Mouse (Mus musculus) yolk sac, embryonic 10.5 days (tissue): ENCODE measurements around the gene Fcrl5.

Experiments used
- DNase-seq: peaks from one replicate; pipeline ENCODE4 v3.0.0-alpha.2; 2017; ENCODE audit warnings: low spot score

The Fcrl5 gene

DNA sequence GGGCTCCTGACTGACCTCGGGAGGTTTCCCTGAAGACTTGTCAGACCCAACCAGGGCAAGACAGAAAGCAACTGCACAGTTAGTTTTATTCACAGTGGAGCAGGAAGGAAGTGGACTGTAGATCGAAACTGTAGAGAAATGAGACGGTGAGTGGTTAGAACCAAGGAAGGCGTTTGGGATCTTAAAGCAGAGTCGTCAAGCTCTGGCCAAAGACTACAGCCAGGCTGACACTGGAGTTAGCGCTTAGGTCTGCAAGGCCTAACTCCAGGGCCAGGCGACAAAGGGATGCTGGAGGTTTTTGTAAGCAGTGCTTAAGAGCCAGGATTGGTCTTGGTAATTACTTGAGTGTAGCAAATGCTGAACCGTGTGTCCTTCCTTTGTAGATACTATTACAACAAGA lies 93.3 kb downstream of the Fcrl5 start:
- DNase-seq = no peak

DNA sequence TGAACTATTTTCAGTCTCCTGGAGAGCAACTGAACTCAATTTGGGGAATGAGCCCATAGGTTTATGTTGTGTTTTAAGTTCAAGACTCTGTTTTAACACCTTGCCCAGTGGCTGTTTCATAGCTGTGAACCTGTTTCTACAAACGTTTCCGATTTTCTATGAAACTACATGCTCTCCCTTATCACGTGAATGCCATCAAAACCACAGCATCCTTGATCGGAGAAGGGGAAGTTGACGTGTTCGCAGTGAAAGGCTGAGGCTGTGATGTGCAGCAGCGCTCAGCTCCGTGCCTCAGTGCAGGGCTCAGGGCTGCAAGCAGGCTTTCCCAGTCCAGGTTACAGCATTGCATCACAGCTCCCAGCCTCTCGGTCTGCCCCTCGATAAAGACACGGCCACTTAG lies 94.0 kb downstream of the Fcrl5 start:
- no peak for DNase-seq

GRCm38 (mm10) chr3:87530234-87530633 lies 94.7 kb downstream of the Fcrl5 start:
- DNase-seq = no peak

- no peak for DNase-seq
These were observed 98.2 kb downstream of the Fcrl5 start for GRCm38 (mm10) chr3:87533667-87534378.

GRCm38 (mm10) chr3:87538034-87538433 lies 102.5 kb downstream of the Fcrl5 start:
- DNase-seq = no peak

GRCm38 (mm10) chr3:87540028-87540675 lies 104.6 kb downstream of the Fcrl5 start:
- DNase-seq = no peak

GRCm38 (mm10) chr3:87540714-87541113 lies 105.1 kb downstream of the Fcrl5 start:
- no peak for DNase-seq

- no peak for DNase-seq
These were observed 107.1 kb downstream of the Fcrl5 start for GRCm38 (mm10) chr3:87542481-87543215.

- DNase-seq = no peak
These were observed 110.0 kb downstream of the Fcrl5 start for GRCm38 (mm10) chr3:87545554-87545953.

DNA sequence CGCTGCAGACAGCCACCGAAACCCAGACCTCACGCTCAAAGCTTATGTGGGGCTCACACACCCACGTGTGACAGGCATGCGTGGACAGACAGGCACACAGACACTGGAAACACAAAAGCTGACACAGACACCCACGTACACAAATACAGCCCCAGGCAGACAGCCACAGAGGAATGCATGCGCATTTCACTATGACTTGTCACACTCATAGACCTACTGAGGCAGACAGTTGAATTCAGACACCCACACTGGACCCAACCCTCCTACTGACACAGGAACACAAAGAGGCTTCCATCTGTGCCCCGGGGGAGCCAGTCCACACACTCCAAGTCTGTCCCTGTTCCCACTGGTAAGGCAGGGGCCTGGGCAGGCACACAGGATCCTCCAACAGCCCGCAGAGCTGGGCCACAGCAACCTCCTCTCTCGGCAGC lies 110.7 kb downstream of the Fcrl5 start:
- no peak for DNase-seq

GRCm38 (mm10) chr3:87549908-87550307 lies 114.3 kb downstream of the Fcrl5 start:
- no peak for DNase-seq
